Mouse (Mus musculus): Measurements from ENCODE around the gene P3h3.

The P3h3 gene

DNA sequence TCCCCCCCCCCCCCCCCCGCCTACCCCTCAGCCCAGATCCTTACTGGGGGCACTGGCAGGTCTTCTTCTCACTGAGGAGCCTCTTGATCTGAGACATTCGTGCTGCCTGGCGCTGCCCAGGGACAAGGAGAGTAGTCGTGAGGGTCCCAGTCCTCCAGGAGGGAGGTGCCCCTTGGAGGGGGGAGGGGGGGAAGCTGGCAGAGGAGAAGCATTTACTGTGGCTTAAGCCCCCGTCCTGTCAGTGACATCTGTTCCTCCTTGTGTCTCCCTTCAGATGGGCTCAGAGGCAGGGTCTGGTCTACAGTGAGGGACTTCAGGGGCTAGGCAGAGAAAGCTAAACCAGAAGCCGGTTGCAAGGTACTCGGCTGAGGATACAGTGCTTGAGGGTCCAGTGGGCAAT lies 9.0 kb upstream of the P3h3 start:
- in situ Hi-C loops (cut with MboI, MseI): no loop called here

GRCm38 (mm10) chr6:124865766-124866362 lies 8.3 kb upstream of the P3h3 start:
- in situ Hi-C loops (cut with MboI, MseI): no loop called here

DNA sequence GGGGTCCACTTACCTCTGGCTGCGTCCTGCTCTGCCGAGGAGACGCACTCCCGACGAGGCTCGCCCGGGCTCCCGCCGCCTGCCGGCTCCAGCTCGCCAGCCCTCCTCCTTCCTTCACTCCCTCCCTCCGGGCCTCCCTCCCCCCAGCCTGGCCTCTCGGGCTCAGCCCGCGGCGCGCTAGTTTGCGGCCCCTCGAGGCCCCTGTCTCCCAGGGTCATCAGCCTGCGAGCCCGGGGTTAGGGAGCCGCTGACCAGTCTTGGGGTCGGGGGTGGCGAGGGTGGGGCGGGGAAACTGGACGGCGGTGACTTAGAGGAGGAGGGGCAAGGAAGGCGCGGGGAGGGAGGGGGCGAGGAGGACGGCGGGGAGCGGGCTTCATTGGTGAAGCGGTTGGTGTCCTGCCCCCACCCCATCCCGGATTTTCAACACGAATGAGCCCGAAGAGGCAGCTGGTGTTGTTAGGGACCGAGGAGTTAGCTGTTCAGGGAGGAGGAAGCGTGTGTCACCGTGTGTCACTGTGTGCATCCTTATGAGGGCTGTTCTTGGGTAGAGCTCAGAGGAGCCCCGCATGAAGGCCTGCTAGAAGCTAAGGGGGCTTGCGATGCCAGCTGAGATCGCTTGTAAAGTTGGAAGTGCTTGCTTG lies 6.2 kb upstream of the P3h3 start, which contains the start of gene Gpr162:
Gene Gpr162 (minus strand): TSS at position 326 of the 641 bp plus-strand sequence.
- in situ Hi-C loops (cut with MboI, MseI): no loop called here

- in situ Hi-C loops (cut with MboI, MseI): no loop called here
Observed at GRCm38 (mm10) chr6:124863125-124863657, 5.6 kb upstream of the P3h3 start.

DNA sequence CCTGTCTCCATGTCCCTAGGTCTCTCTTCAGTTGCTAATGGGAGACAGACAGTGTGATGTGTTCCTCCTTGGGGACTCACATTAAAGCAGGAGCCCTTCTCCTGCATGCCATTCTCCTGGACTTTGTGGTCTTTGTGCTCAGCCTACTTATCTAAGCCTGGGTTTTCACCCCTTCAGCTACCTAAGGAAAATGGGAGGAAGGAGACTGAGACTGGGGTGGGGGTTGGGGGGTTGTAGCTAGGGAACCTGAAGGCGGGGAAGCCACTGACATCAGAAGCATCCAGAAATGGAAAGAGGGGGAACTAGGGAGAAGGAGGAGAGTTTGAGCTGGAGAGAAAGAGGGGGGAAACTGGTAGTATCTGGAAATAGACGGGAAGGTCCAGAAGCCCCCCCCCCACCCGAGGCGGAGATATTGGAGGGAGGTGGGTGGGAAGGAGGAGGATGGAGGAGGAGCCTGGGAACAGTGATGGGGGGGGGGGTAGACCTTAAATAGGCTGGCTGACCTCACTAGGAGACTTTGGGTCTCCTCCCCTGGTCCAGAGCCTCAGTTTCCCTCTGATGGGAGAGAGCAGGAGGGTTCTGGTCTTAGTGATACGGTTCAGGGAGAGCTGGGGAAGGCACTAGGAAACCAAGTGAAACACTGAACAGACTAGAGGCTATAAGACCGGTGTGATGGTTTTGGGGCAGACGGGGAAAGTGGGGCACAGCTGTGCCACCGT lies 5.0 kb upstream of the P3h3 start:
- in situ Hi-C loops (cut with MboI, MseI): no loop called here

DNA sequence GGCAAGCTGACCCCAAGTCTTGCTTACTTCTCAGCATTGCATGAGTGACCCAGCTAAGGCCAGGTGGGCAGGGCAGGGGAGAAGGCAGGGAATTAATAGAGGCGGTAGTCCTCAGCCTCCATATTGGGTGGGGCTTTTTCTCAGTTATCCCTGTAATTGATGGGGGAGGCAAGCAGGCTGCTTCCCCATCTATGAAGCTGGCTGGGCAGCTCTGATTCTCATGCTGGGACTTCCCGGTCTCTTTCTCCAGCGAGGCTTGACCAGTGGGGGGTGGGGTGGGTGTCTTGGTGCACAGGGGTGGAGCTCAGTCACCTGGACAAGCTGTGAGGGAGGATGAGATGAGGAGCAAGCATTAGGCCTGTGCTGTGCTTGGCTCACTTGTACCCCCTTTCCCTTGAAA lies 4.2 kb upstream of the P3h3 start:
- in situ Hi-C loops (cut with MboI, MseI): no loop called here

DNA sequence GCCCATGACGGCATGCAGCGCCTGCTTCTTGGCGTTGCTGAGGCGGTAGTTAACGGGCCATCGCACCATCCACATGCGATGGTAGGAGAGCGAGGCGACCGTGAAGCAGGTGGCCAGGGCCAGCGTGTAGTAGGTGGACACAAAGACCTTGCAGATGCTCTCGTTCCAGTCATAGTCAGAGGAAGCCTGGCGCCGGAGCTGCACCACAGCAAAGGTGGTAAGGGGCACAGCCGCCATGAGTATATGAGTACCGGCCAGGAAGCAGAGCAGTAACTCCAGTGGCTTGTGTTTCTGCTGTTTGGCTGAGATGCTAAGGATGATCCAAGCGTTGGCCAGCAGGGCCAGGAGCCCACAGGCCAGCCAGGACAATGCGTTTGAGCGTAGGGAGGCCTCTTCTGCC lies 3.7 kb upstream of the P3h3 start:
- in situ Hi-C loops (cut with MboI, MseI): no loop called here

- in situ Hi-C loops (cut with MboI, MseI): no loop called here
Observed at GRCm38 (mm10) chr6:124860511-124860910, 3.0 kb upstream of the P3h3 start.

DNA sequence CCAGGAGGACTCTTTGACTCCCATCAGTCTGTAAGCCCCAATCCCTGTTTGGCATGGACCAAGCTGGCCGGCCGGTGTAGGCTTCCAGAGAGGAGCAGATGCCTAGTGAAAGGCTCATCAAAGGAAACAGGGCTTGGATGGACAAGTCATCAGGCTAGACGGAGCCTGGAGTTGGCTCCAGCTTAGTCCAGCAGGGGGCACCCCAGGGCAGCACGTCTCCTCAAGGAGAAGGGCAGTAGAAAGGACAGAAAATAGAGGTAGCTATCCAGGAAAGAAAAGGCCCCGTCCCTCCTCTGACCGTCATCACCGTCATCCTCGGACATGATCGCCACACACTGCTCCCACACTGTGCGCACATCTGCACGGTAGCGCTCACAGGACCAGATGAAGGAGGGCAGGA lies 2.2 kb upstream of the P3h3 start:
- in situ Hi-C loops (cut with MboI, MseI): loop anchor here (5.0 to 10.0 kb wide), 2 partner anchors 73 to 175 kb away; partner anchors contain the start of genes Ing4 and Mlf2

DNA sequence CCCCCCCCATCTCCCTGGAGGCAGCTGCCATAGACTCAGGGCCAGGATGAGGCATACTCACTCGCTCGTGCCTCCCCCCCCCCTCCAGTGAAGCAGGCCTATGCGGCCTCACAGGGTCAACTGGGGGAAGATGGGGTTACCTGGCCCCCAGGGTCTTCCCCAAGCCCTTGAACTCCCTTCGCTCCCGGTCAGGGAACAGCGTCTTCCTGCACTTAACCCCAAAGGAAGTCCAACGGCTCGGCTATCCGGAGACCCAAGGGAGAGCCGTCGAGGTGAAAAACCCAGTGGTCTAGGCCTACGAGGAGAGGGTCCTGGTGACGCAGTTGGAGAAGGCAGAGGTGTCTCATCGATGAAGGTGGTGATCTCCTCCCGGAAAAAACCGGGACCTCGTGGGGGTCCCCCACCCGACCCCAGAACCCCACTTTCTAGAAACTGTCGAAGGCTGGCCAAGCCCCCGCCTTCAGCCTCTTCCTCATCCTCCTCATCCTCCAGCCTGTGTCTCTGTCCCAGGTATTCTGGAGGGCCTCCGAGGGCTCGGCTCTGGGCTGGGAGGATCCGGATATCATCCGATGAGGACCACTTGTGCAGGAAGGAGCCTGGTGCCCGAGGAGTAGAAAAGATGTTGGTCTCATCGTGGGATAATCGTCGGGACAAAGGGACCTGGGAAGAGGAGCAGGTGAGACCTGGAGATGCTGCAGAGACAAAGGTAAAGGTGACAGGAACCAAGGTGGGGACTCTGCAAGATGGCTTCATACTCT lies 1.2 kb upstream of the P3h3 start:
- in situ Hi-C loops (cut with MboI, MseI): loop anchor here (5.0 to 10.0 kb wide), 2 partner anchors 74 to 176 kb away; partner anchors contain the start of genes Ing4 and Mlf2

- in situ Hi-C loops (cut with MboI, MseI): loop anchor here (5.0 to 10.0 kb wide), 2 partner anchors 74 to 177 kb away; partner anchors contain the start of genes Ing4 and Mlf2
Observed at GRCm38 (mm10) chr6:124857840-124858530, 433 bp upstream of the P3h3 start.

DNA sequence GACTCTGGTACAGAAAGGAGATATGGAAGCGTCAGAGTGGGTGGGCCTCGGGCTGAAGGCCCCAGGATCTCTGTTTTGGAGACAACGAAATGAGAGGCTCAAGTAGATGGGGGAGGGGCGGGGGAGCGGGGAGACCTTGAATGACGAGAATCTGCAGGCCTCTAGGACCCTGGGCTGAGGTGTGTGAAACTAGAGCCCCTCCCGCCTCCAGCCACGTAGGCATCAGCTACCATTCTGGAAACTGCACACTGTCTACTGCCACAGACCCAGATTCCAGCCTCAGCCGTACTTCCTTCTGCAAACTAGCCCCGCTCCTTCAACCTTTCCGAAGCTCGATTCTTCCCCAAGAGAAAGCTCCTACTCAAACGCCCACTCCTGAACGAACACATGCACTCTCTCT lies 1.2 kb downstream of the P3h3 start:
- in situ Hi-C loops (cut with MboI, MseI): loop anchor here (5.0 to 10.0 kb wide), 2 partner anchors 76 to 178 kb away; partner anchors contain the start of genes Ing4 and Mlf2

DNA sequence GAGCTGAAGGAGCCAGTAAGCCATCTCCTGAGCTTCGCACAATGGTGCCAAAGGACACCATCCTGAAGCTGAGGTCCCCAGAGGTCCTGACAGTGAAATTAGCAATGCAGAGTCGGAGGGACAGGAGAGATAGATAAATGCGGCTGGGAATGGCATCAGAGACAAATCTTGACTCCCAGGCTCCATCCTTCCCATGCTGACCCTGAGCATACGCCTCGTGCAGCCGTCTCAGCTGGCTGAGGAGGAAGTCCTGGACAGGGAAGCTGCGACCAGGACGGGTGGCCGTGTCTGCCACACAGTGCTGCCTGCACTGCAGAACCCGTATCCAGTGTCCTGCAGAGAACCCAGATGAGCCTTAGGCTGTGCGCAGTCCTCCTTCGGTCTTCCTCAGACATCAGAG lies 2.9 kb downstream of the P3h3 start:
- in situ Hi-C loops (cut with MboI, MseI): loop anchor here (5.0 to 10.0 kb wide), 2 partner anchors 78 to 180 kb away; partner anchors contain the start of genes Ing4 and Mlf2

DNA sequence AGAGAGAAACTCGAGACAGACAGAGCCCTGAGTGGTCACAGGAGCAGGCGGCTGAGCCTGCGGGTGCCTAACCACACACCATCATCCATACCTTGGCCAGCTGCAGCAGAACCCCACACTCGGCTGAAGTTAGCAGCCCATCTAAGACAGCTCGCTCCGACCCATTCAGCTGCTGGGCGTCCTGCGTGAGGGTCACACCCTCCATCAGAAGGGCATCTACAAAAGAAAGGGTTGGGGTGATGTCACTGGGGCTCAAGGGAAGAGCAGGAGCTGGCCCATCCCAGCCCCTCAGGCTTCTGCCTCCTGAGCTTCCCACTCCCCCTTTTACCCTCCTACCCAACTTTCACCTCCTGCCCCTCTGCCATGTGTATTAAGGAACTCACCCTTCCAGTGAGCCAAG lies 7.0 kb downstream of the P3h3 start:
- in situ Hi-C loops (cut with MboI, MseI): loop anchor here (10.0 kb wide), 1 partner anchor 184 kb away; the partner anchor contains the start of gene Ing4

DNA sequence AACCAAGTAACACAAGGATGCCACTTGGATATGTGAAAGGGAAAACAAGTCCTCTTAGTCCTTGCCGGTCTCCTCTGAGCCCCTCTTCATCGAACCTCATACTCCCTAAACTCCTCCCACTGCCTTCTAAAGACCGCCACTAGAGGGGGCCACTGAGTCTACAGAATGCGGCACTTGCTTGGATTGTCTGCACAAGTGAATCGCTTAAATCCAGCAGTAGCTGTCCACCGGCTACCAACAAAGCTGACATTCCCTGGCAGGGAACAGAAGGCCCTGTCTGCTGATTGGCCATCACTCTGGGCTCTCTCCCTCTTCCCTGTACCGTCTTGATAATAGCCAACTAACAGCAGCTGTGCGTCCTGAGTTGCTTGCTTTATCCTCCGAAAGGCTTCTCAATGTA lies 10.2 kb downstream of the P3h3 start:
- in situ Hi-C loops (cut with MboI, MseI): no loop called here

DNA sequence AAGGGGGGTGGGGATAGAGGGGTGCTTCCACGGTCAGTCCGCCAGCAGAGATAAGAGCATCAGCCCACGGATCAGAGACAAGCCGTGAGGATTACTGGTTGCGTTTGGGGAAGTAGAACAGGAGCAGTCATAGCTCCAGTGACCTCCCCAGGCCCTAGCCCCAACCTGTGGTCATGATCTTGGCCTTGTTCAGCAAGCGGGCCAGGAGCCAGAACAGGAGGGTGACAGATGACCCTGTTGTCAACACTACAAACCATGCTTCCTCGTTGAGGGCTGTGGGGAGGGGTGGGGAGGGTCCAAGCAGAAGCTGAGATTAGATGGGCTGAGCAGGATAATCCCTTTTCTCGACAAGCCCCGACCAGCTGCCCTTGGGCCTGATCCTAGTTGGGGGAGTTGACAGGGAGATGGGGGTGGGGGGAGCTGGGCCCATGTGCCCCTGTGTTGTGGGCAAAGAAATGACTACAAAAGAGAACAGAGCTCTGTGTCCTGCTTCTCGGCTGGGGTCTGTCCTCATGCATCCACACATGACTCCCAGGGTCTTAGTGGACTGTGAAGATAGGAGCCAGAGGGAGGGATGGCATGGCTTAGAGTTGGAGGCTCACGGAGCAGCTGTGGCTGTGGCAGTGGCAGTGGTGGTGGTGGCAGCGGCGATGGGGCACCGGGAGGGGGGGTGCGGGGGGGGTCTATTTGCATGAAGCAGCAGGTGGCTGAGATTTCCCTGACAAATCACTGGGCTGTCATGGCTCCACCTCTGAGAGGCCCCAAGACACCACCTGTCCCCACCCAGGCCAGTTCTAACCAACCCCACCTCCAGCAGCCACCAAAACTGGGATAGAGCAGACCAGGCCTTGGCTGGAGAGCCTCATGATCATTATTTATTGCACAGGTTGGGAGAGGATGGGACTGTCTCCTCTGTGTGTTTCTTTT lies 17.0 kb downstream of the P3h3 start, which contains the start of gene Gnb3:
Gene Gnb3 (minus strand): TSS at position 35 of the 927 bp plus-strand sequence.
- in situ Hi-C loops (cut with MboI, MseI): no loop called here

DNA sequence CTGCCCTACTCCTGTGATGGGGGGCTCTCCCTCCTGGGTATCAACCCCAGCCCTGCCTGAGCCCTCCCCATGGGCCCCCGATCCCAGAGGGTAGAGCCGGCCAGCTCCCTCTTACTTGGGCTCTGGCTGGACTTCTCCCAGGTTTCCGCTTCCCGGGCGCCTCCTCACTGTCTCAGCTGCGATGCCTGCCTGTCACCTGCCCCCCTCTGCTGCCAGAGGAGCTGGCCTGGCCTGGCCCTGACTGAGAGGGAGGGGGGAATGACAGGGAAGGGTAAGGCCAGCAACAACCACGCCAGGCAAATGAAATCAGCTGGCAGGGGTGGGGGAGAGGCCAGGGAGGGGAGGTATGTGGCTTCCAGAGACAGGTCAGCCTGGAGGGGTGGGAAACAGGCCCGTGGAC lies 17.7 kb downstream of the P3h3 start:
- in situ Hi-C loops (cut with MboI, MseI): no loop called here

DNA sequence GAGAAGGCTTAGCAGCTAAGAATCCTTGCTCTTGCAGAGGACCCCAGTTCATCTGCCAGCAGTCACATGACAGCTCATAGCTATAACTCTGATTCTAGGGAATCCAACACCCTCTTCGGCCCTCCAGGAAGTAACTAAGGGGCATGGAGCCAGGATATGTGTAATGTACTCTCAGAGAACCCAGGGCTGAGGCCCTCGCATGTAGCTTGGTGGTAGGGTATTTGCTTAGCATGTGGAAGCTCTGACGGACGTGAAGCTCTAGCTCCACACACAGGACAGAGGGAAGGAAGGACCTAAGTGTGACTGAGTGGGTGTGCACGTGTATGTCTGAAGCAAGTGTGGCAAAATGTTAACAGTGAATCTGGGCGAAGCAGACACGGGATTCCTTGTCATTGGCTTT lies 21.1 kb downstream of the P3h3 start:
- in situ Hi-C loops (cut with MboI, MseI): no loop called here

DNA sequence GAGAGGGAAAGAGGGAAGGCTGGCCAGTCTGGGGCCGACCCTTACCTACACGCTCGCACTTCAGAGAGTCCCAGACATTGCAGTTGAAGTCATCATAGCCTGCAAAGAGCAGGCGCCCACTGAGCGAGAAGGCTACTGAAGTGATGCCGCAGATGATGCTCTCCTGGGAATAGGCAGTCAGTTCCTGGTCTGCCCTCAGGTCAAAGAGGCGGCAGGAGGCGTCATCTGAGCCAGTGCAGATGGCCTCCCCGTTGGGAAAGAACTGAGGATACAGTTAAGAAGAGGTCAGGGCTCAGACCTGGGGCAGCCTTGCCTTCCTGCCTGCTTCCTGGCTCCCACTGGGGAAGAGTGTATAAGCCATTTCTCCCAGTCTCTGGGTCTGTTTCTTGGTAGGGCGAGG lies 22.0 kb downstream of the P3h3 start:
- in situ Hi-C loops (cut with MboI, MseI): no loop called here

All from T-helper 2 cell (primary cell).